Mouse (Mus musculus) embryonic facial prominence, embryonic 11.5 days (tissue): Measurements from ENCODE around the gene Dusp1. TPM values are rescaled to one million over a fixed set of nuclear protein-coding genes. Genes with fewer than 3 reads are reported as not detected.

Experiments
- ATAC-seq: fragments of 200-750 bp; cut with Nextera tagmentation; replicated peaks from 2 replicates; pipeline ENCODE4 v1.8.0; 2017; ENCODE audit warnings: low read depth; ENCODE audit not compliant: insufficient number of reproducible peaks, low FRiP score, low TSS enrichment
- DNase-seq: peaks from one replicate; pipeline ENCODE4 v3.0.0-alpha.2; 2015; ENCODE audit warnings: low spot score
- H3K27ac ChIP-seq: fragments of 300-500 bp; sonication (generic); replicated peaks from 2 replicates; pipeline ENCODE4 v1.5.1; 2014; ENCODE audit warnings: mild to moderate bottlenecking, low read depth, low read length, control low read depth
- H3K27me3 ChIP-seq: fragments of 300-500 bp; sonication (generic); 2 replicates; pipeline ENCODE4 v1.6.1; 2014; ENCODE audit warnings: mild to moderate bottlenecking, low read length, moderate library complexity, mixed read lengths; ENCODE audit not compliant: control insufficient read depth, insufficient read depth
- H3K36me3 ChIP-seq: fragments of 300-500 bp; sonication (generic); replicated peaks from 2 replicates; pipeline ENCODE4 v1.6.1; 2014; ENCODE audit warnings: low read depth, mild to moderate bottlenecking, low read length, moderate library complexity, mixed read lengths; ENCODE audit not compliant: control insufficient read depth, insufficient read depth
- H3K4me1 ChIP-seq: fragments of 300-500 bp; sonication (generic); 2 replicates; pipeline ENCODE4 v1.6.1; 2014; ENCODE audit warnings: low read length, mixed read lengths; ENCODE audit not compliant: control insufficient read depth, insufficient read depth
- H3K4me2 ChIP-seq: fragments of 300-500 bp; sonication (generic); 2 replicates; pipeline ENCODE4 v1.6.1; 2014; ENCODE audit warnings: low read depth, mild to moderate bottlenecking, control low read depth, low read length, moderate library complexity
- H3K4me3 ChIP-seq: fragments of 300-500 bp; sonication (generic); 2 replicates; pipeline ENCODE4 v1.5.1; 2014; ENCODE audit warnings: low read depth, low read length, control low read depth
- H3K9ac ChIP-seq: fragments of 300-500 bp; sonication (generic); replicated peaks from 2 replicates; pipeline ENCODE4 v1.6.1; 2014; ENCODE audit warnings: mild to moderate bottlenecking, control low read depth, low read length
- H3K9me3 ChIP-seq: fragments of 300-500 bp; sonication (generic); replicated peaks from 2 replicates; pipeline ENCODE4 v1.6.1; 2016; ENCODE audit warnings: mild to moderate bottlenecking, low read length, inconsistent platforms, mixed read lengths; ENCODE audit not compliant: control insufficient read depth
- WGBS: fragments of 180-500 bp; shearing (Covaris S2); extraction: QIAGEN DNeasy Blood & Tissue Kit; methylation state at CpG from one replicate; pipeline ENCODE4 v1.1.7; 2014; 5-methylcytosine and 5-hydroxymethylcytosine counted together
- polyA plus RNA-seq: library from polyadenylated mRNA; unstranded; fragments of >200 nt; fragmentation: Nextera tagmentation; extraction: Ambion mirVana; gene quantifications from 2 replicates; pipeline ENCODE4 v1.2.1, GENCODE M21; 2014

Dusp1 gene
- 25.4 and 27.5 TPM in 2 replicates for polyA plus RNA-seq

- Histone ChIP-seq H3K27me3 (no peaks in the 10 kb centered on the region), H3K9ac (peak within 1 kb of the TSS; percentile 89), H3K4me3 (peak within 1 kb of the TSS; percentile 90), H3K4me1 (peaks cover 5% of the 10 kb centered on the region), H3K4me2 (peak within 1 kb of the TSS; percentile 76), H3K9me3 (no peaks in the 10 kb centered on the region), H3K36me3 (no peaks in the 10 kb centered on the region; the same call in 1 of the 2 replicates), H3K27ac (peak within 1 kb of the TSS; percentile 49)
- peak; percentile 80 for ATAC-seq
- 2% methylated on average over 21 of the region's 25 CpGs for WGBS
- DNase-seq: peak; percentile 25
Measured at GRCm38 (mm10) chr17:26561651-26562181, at the start of gene Dusp1. Gene Dusp1, minus strand, starts transcription at chr17:26562128.

- no peaks in the 10 kb centered on the region; the same call in 1 of the 2 replicates for H3K36me3 ChIP-seq
- H3K4me3 ChIP-seq: no peak overlapping the region
- no peak overlapping the region for H3K4me2 ChIP-seq
- no peak for ATAC-seq
- H3K4me1 ChIP-seq: no peaks in the 10 kb centered on the region
- H3K27me3 ChIP-seq: no peaks in the 10 kb centered on the region
- WGBS: 81% methylated on average over 7 of the region's 7 CpGs
- H3K9ac ChIP-seq: no peak overlapping the region
- no peak for DNase-seq
- no peak overlapping the region for H3K27ac ChIP-seq
- no peaks in the 10 kb centered on the region for H3K9me3 ChIP-seq
Measured at GRCm38 (mm10) chr17:26611328-26611727, 49.4 kb upstream of the Dusp1 start.

- Histone ChIP-seq H3K4me1 (no peaks in the 10 kb centered on the region), H3K27ac (no peak overlapping the region), H3K9ac (no peak overlapping the region), H3K27me3 (no peaks in the 10 kb centered on the region), H3K4me3 (no peak overlapping the region), H3K9me3 (no peaks in the 10 kb centered on the region), H3K4me2 (no peak overlapping the region), H3K36me3 (no peaks in the 10 kb centered on the region; the same call in 1 of the 2 replicates)
- 91% methylated on average over 8 of the region's 8 CpGs for WGBS
- ATAC-seq (no peak), DNase-seq (no peak)
Measured at GRCm38 (mm10) chr17:26609820-26610219, 47.9 kb upstream of the Dusp1 start.

- Histone ChIP-seq H3K36me3 (no peaks in the 10 kb centered on the region; the same call in 1 of the 2 replicates), H3K9ac (no peak overlapping the region), H3K4me3 (no peak overlapping the region), H3K4me2 (no peak overlapping the region), H3K4me1 (no peaks in the 10 kb centered on the region), H3K27ac (no peak overlapping the region), H3K27me3 (no peaks in the 10 kb centered on the region), H3K9me3 (no peaks in the 10 kb centered on the region)
- no peak for DNase-seq
- WGBS: 96% methylated on average over 8 of the region's 8 CpGs
- ATAC-seq: no peak
Measured at GRCm38 (mm10) chr17:26608877-26609276, 46.9 kb upstream of the Dusp1 start.

GRCm38 (mm10) chr17:26608348-26608747 lies 46.4 kb upstream of the Dusp1 start:
- no peaks in the 10 kb centered on the region for H3K4me1 ChIP-seq
- H3K9ac ChIP-seq: no peak overlapping the region
- H3K27me3 ChIP-seq: no peaks in the 10 kb centered on the region
- DNase-seq (no peak), ATAC-seq (no peak)
- H3K27ac ChIP-seq: no peak overlapping the region
- H3K9me3 ChIP-seq: no peaks in the 10 kb centered on the region
- 90% methylated on average over 3 of the region's 3 CpGs for WGBS
- H3K4me2 ChIP-seq: no peak overlapping the region
- H3K4me3 ChIP-seq: no peak overlapping the region
- no peaks in the 10 kb centered on the region; the same call in 1 of the 2 replicates for H3K36me3 ChIP-seq

GRCm38 (mm10) chr17:26606516-26606915 lies 44.6 kb upstream of the Dusp1 start:
- ATAC-seq (no peak), DNase-seq (no peak)
- no peak overlapping the region for H3K27ac ChIP-seq
- no peaks in the 10 kb centered on the region for H3K9me3 ChIP-seq
- H3K4me2 ChIP-seq: no peak overlapping the region
- H3K36me3 ChIP-seq: no peaks in the 10 kb centered on the region; the same call in 1 of the 2 replicates
- H3K4me1 ChIP-seq: no peaks in the 10 kb centered on the region
- H3K27me3 ChIP-seq: no peaks in the 10 kb centered on the region
- no peak overlapping the region for H3K9ac ChIP-seq
- 89% methylated on average over 2 of the region's 2 CpGs for WGBS
- H3K4me3 ChIP-seq: no peak overlapping the region

- H3K36me3 ChIP-seq: no peaks in the 10 kb centered on the region; the same call in 1 of the 2 replicates
- no peak overlapping the region for H3K9ac ChIP-seq
- ATAC-seq (no peak), DNase-seq (no peak)
- no peaks in the 10 kb centered on the region for H3K27me3 ChIP-seq
- no peaks in the 10 kb centered on the region for H3K4me1 ChIP-seq
- H3K4me3 ChIP-seq: no peak overlapping the region
- H3K4me2 ChIP-seq: no peak overlapping the region
- 87% methylated on average over 4 of the region's 4 CpGs for WGBS
- no peak overlapping the region for H3K27ac ChIP-seq
- H3K9me3 ChIP-seq: no peaks in the 10 kb centered on the region
Measured at GRCm38 (mm10) chr17:26605636-26606035, 43.7 kb upstream of the Dusp1 start.

GRCm38 (mm10) chr17:26603311-26603710 lies 41.4 kb upstream of the Dusp1 start:
- WGBS: 89% methylated on average over 8 of the region's 8 CpGs
- no peaks in the 10 kb centered on the region for H3K27me3 ChIP-seq
- H3K4me3 ChIP-seq: no peak overlapping the region
- DNase-seq: no peak
- H3K4me1 ChIP-seq: no peaks in the 10 kb centered on the region
- H3K9me3 ChIP-seq: no peaks in the 10 kb centered on the region
- H3K4me2 ChIP-seq: no peak overlapping the region
- H3K9ac ChIP-seq: no peak overlapping the region
- no peak overlapping the region for H3K27ac ChIP-seq
- no peak for ATAC-seq
- H3K36me3 ChIP-seq: no peaks in the 10 kb centered on the region
